Mouse (Mus musculus): ENCODE results near the gene Sgcg.

Sgcg gene

GRCm38 (mm10) chr14:61258352-61258751 is at the start of gene Sgcg:
Sgcg (minus strand) TSS chr14:61258490.
- no peak for DNase-seq

GRCm38 (mm10) chr14:61303969-61304609 is 45.8 kb upstream of the Sgcg start:
- DNase-seq, result no peak

GRCm38 (mm10) chr14:61302428-61302827 is 44.1 kb upstream of the Sgcg start:
- DNase-seq, result no peak

- no peak for DNase-seq
Observed at GRCm38 (mm10) chr14:61301323-61301722, 43.0 kb upstream of the Sgcg start.

- DNase-seq, result no peak
Observed at GRCm38 (mm10) chr14:61299810-61300209, 41.5 kb upstream of the Sgcg start.

GRCm38 (mm10) chr14:61294738-61295079 is 36.4 kb upstream of the Sgcg start:
- DNase-seq, result peak; percentile 46 to 75

- DNase-seq, result peak; percentile 51 to 78
Observed at GRCm38 (mm10) chr14:61293884-61294737, 35.8 kb upstream of the Sgcg start.

- DNase-seq, result peak in 1 of 2 experiments; percentile 53
Observed at GRCm38 (mm10) chr14:61290664-61291063, 32.4 kb upstream of the Sgcg start.

GRCm38 (mm10) chr14:61288606-61289286 is 30.5 kb upstream of the Sgcg start:
- DNase-seq, result no peak

GRCm38 (mm10) chr14:61278676-61279300 is 20.5 kb upstream of the Sgcg start:
- DNase-seq, result no peak

- peak; percentile 9 to 78 for DNase-seq
Observed at GRCm38 (mm10) chr14:61277285-61277684, 19.0 kb upstream of the Sgcg start.

GRCm38 (mm10) chr14:61274414-61275198 is 16.3 kb upstream of the Sgcg start:
- peak in 1 of 2 experiments; percentile 6 for DNase-seq

- no peak for DNase-seq
Observed at GRCm38 (mm10) chr14:61267908-61268475, 9.7 kb upstream of the Sgcg start.

GRCm38 (mm10) chr14:61259084-61259483 is 794 bp upstream of the Sgcg start:
- no peak for DNase-seq

- DNase-seq, result no peak
Observed at GRCm38 (mm10) chr14:61252596-61253388, 5.5 kb downstream of the Sgcg start.

GRCm38 (mm10) chr14:61246444-61246843 is 11.8 kb downstream of the Sgcg start:
- peak in 1 of 2 experiments; percentile 4 for DNase-seq

GRCm38 (mm10) chr14:61242611-61243010 is 15.7 kb downstream of the Sgcg start:
- peak in 1 of 2 experiments; percentile 10 for DNase-seq

- DNase-seq, result no peak
Observed at GRCm38 (mm10) chr14:61238751-61239150, 19.5 kb downstream of the Sgcg start.

GRCm38 (mm10) chr14:61237101-61237654 is 21.1 kb downstream of the Sgcg start:
- no peak for DNase-seq

GRCm38 (mm10) chr14:61235846-61236474 is 22.3 kb downstream of the Sgcg start:
- no peak for DNase-seq
